Mouse (Mus musculus) forebrain, embryonic 16.5 days (tissue): ENCODE results near the gene Aco2. TPM values are rescaled to one million over a fixed set of nuclear protein-coding genes. Genes with fewer than 3 reads are reported as not detected.

Source experiments
- ATAC-seq: fragments of 200-750 bp; cut with Nextera tagmentation; 2 replicates; pipeline ENCODE4 v1.8.0; 2017; ENCODE audit warnings: mild to moderate bottlenecking, moderate library complexity
- H3K27ac ChIP-seq: fragments of 300-500 bp; sonication (generic); 2 replicates; pipeline ENCODE4 v1.5.1; 2014; ENCODE audit warnings: low read length, control low read depth
- H3K27me3 ChIP-seq: fragments of 300-500 bp; sonication (generic); replicated peaks from 2 replicates; pipeline ENCODE4 v1.6.1; 2014; ENCODE audit warnings: low read length; ENCODE audit not compliant: control insufficient read depth, insufficient read depth
- H3K36me3 ChIP-seq: fragments of 300-500 bp; sonication (generic); 2 replicates; pipeline ENCODE4 v1.6.1; 2014; ENCODE audit not compliant: control insufficient read depth, insufficient read depth
- H3K4me1 ChIP-seq: fragments of 300-500 bp; sonication (generic); replicated peaks from 2 replicates; pipeline ENCODE4 v1.6.1; 2014; ENCODE audit warnings: low read length; ENCODE audit not compliant: control insufficient read depth, insufficient read depth
- H3K4me2 ChIP-seq: fragments of 300-500 bp; sonication (generic); 2 replicates; pipeline ENCODE4 v1.6.1; 2014; ENCODE audit warnings: mild to moderate bottlenecking, low read length, control low read depth
- H3K4me3 ChIP-seq: fragments of 300-500 bp; sonication (generic); replicated peaks from 2 replicates; pipeline ENCODE4 v1.5.1; 2014; ENCODE audit warnings: mild to moderate bottlenecking, low read length, control low read depth
- H3K9ac ChIP-seq: fragments of 300-500 bp; sonication (generic); replicated peaks from 2 replicates; pipeline ENCODE4 v1.6.1; 2014; ENCODE audit warnings: low read depth, low read length, control low read depth
- H3K9me3 ChIP-seq: fragments of 300-500 bp; sonication (generic); 2 replicates; pipeline ENCODE4 v1.6.1; 2016; ENCODE audit warnings: low read length; ENCODE audit not compliant: control insufficient read depth
- WGBS: fragments of 180-500 bp; shearing (Covaris S2); extraction: QIAGEN DNeasy Blood & Tissue Kit; methylation state at CpG from one replicate; pipeline ENCODE4 v1.1.7; 2014; 5-methylcytosine and 5-hydroxymethylcytosine counted together
- polyA plus RNA-seq: library from polyadenylated mRNA; unstranded; fragments of >200 nt; fragmentation: Nextera tagmentation; extraction: Ambion mirVana; gene quantifications from 2 replicates; pipeline ENCODE4 v1.2.1, GENCODE M21; 2015

The Aco2 gene
- polyA plus RNA-seq, 1 experiment from 2014 or later = 260 TPM

- Histone ChIP-seq H3K27ac (peak overlapping the region; percentile 80), H3K36me3 (no peaks in the 10 kb centered on the region), H3K4me3 (peak overlapping the region; percentile 74), H3K9me3 (no peaks in the 10 kb centered on the region), H3K27me3 (no peaks in the 10 kb centered on the region), H3K4me1 (peaks cover 28% of the 10 kb centered on the region), H3K4me2 (peak overlapping the region; percentile 60), H3K9ac (peak overlapping the region; percentile 82)
- 4% methylated on average over 19 of the region's 19 CpGs for WGBS
- peak; percentile 68 for ATAC-seq
Measured at GRCm38 (mm10) chr15:81937098-81937972, 65.2 kb downstream of the Aco2 start.

- Histone ChIP-seq H3K9me3 (no peaks in the 10 kb centered on the region), H3K4me1 (peaks cover 31% of the 10 kb centered on the region), H3K9ac (peak overlapping the region; percentile 82), H3K4me3 (peak overlapping the region; percentile 74), H3K27me3 (no peaks in the 10 kb centered on the region), H3K36me3 (no peaks in the 10 kb centered on the region), H3K4me2 (peak overlapping the region; percentile 60), H3K27ac (peak overlapping the region; percentile 80)
- WGBS = 31% methylated on average over 2 of the region's 2 CpGs
- ATAC-seq = peak; percentile 15; the same call in 1 of the 2 replicates
Measured at GRCm38 (mm10) chr15:81938246-81938645, 66.1 kb downstream of the Aco2 start.

- Histone ChIP-seq H3K27ac (no peak overlapping the region), H3K27me3 (no peaks in the 10 kb centered on the region), H3K4me3 (no peak overlapping the region), H3K4me1 (peaks cover 35% of the 10 kb centered on the region), H3K36me3 (no peaks in the 10 kb centered on the region), H3K9me3 (no peaks in the 10 kb centered on the region), H3K9ac (no peak overlapping the region), H3K4me2 (no peak overlapping the region)
- 89% methylated on average over 10 of the region's 10 CpGs for WGBS
- no peak for ATAC-seq
Measured at GRCm38 (mm10) chr15:81939157-81939715, 67.1 kb downstream of the Aco2 start.

- Histone ChIP-seq H3K27me3 (no peaks in the 10 kb centered on the region), H3K9ac (no peak overlapping the region), H3K36me3 (no peaks in the 10 kb centered on the region), H3K9me3 (no peaks in the 10 kb centered on the region), H3K4me3 (no peak overlapping the region), H3K4me2 (no peak overlapping the region), H3K27ac (no peak overlapping the region), H3K4me1 (peaks cover 35% of the 10 kb centered on the region)
- WGBS = 94% methylated on average over 4 of the region's 4 CpGs
- ATAC-seq = no peak
Measured at GRCm38 (mm10) chr15:81939774-81940173, 67.7 kb downstream of the Aco2 start.

GRCm38 (mm10) chr15:81940219-81940618 lies 68.1 kb downstream of the Aco2 start:
- Histone ChIP-seq H3K4me1 (peaks cover 35% of the 10 kb centered on the region), H3K4me3 (no peak overlapping the region), H3K36me3 (no peaks in the 10 kb centered on the region), H3K4me2 (no peak overlapping the region), H3K9ac (no peak overlapping the region), H3K27ac (no peak overlapping the region), H3K9me3 (no peaks in the 10 kb centered on the region), H3K27me3 (no peaks in the 10 kb centered on the region)
- 92% methylated on average over 5 of the region's 5 CpGs for WGBS
- no peak for ATAC-seq

- Histone ChIP-seq H3K4me3 (no peak overlapping the region), H3K4me2 (no peak overlapping the region), H3K36me3 (no peaks in the 10 kb centered on the region), H3K27me3 (no peaks in the 10 kb centered on the region), H3K9me3 (no peaks in the 10 kb centered on the region), H3K9ac (no peak overlapping the region), H3K27ac (no peak overlapping the region), H3K4me1 (peaks cover 35% of the 10 kb centered on the region)
- WGBS = 96% methylated on average over 2 of the region's 2 CpGs
- ATAC-seq = no peak
Measured at GRCm38 (mm10) chr15:81941010-81941409, 68.9 kb downstream of the Aco2 start.

GRCm38 (mm10) chr15:81943176-81943749 lies 71.2 kb downstream of the Aco2 start:
- Histone ChIP-seq H3K4me1 (peaks cover 13% of the 10 kb centered on the region), H3K27me3 (no peaks in the 10 kb centered on the region), H3K36me3 (peaks cover 8% of the 10 kb centered on the region), H3K4me3 (no peak overlapping the region), H3K4me2 (no peak overlapping the region), H3K9ac (no peak overlapping the region), H3K27ac (no peak overlapping the region), H3K9me3 (no peaks in the 10 kb centered on the region)
- 15% methylated on average over 9 of the region's 9 CpGs for WGBS
- no peak for ATAC-seq

- no peaks in the 10 kb centered on the region for H3K27me3 ChIP-seq
- no peaks in the 10 kb centered on the region for H3K4me1 ChIP-seq
- ATAC-seq = no peak
- no peak overlapping the region for H3K4me3 ChIP-seq
- H3K9ac ChIP-seq = no peak overlapping the region
- H3K4me2 ChIP-seq = no peak overlapping the region
- no peak overlapping the region for H3K27ac ChIP-seq
- H3K36me3 ChIP-seq = peaks cover 25% of the 10 kb centered on the region
- 91% methylated on average over 10 of the region's 10 CpGs for WGBS
- no peaks in the 10 kb centered on the region for H3K9me3 ChIP-seq
Measured at GRCm38 (mm10) chr15:81949076-81949475, 77.0 kb downstream of the Aco2 start.

- Histone ChIP-seq H3K36me3 (peaks cover 27% of the 10 kb centered on the region), H3K27me3 (no peaks in the 10 kb centered on the region), H3K9ac (no peak overlapping the region), H3K4me1 (no peaks in the 10 kb centered on the region), H3K4me2 (no peak overlapping the region), H3K9me3 (no peaks in the 10 kb centered on the region), H3K4me3 (no peak overlapping the region), H3K27ac (no peak overlapping the region)
- 78% methylated on average over 11 of the region's 11 CpGs for WGBS
- no peak for ATAC-seq
Measured at GRCm38 (mm10) chr15:81949476-81950131, 77.5 kb downstream of the Aco2 start.
